Mouse (Mus musculus) myocyte (in vitro differentiated cells): ENCODE measurements around the gene Otud1. TPM values are rescaled to one million over a fixed set of nuclear protein-coding genes. Genes with fewer than 3 reads are reported as not detected.

Experiments
- H3K27me3 ChIP-seq: one replicate; pipeline ENCODE4 v1.6.1; 2011; ENCODE audit not compliant: control insufficient read depth, insufficient read depth, insufficient read length
- H3K36me3 ChIP-seq: one replicate; pipeline ENCODE4 v1.6.1; 2011; ENCODE audit not compliant: control insufficient read depth, insufficient read depth
- H3K4me2 ChIP-seq: one replicate; pipeline ENCODE4 v1.6.1; 2011; ENCODE audit warnings: low read depth, control low read depth
- H3K4me3 ChIP-seq: one replicate; pipeline ENCODE4 v1.5.1; 2011; ENCODE audit warnings: mild to moderate bottlenecking, control low read depth, moderate library complexity
- H3K79me2 ChIP-seq: one replicate; pipeline ENCODE4 v1.6.1; 2011; ENCODE audit not compliant: control insufficient read depth, insufficient read depth
- H3ac ChIP-seq: one replicate; pipeline ENCODE4 v1.6.1; 2011; ENCODE audit not compliant: control insufficient read depth, insufficient read length
- CEBPB ChIP-seq: IDR thresholded peaks from 2 replicates; pipeline ENCODE4 v1.6.1; 2011; ENCODE audit warnings: mild to moderate bottlenecking, moderate library complexity; ENCODE audit not compliant: poor library complexity, insufficient read depth, severe bottlenecking
- E2F4 ChIP-seq: IDR thresholded peaks from one replicate; pipeline ENCODE4 v1.6.1; 2011; ENCODE audit warnings: mild to moderate bottlenecking, control low read depth, moderate library complexity; ENCODE audit not compliant: insufficient read depth
- MAX ChIP-seq: IDR thresholded peaks from one replicate; pipeline ENCODE4 v1.6.1; 2011; ENCODE audit warnings: low read depth, mild to moderate bottlenecking, control low read depth
- MYOD1 ChIP-seq, 3 experiments: IDR thresholded peaks; one replicate each; pipeline ENCODE4 v1.6.1; 2011; ENCODE audit warnings: control low read depth in 2 of 3, low read depth in 2 of 3, mild to moderate bottlenecking in 2 of 3, moderate library complexity in 1 of 3; ENCODE audit not compliant: insufficient read length in 2 of 3, control insufficient read depth in 1 of 3
- MYOG ChIP-seq, 3 experiments: IDR thresholded peaks; one replicate each; pipeline ENCODE4 v1.6.1; 2011; ENCODE audit warnings: control low read depth in 2 of 3, low read depth in 2 of 3, mild to moderate bottlenecking in 2 of 3; ENCODE audit not compliant: insufficient read length in 2 of 3, control insufficient read depth in 1 of 3, insufficient read depth in 1 of 3
- POLR2A ChIP-seq: IDR thresholded peaks from one replicate; pipeline ENCODE4 v1.6.1; 2011; ENCODE audit warnings: low read depth, mild to moderate bottlenecking, control low read depth, moderate library complexity; ENCODE audit not compliant: insufficient read length
- POLR2AphosphoS2 ChIP-seq: IDR thresholded peaks from one replicate; pipeline ENCODE4 v1.6.1; 2011; ENCODE audit warnings: low read depth, control low read depth; ENCODE audit not compliant: insufficient read length
- REST ChIP-seq: IDR thresholded peaks from one replicate; pipeline ENCODE4 v1.6.1; 2011; ENCODE audit warnings: mild to moderate bottlenecking, control low read depth, moderate library complexity; ENCODE audit not compliant: insufficient read depth, insufficient read length
- SRF ChIP-seq: IDR thresholded peaks from one replicate; pipeline ENCODE4 v1.6.1; 2011; ENCODE audit warnings: low read depth; ENCODE audit not compliant: control insufficient read depth, insufficient read length
- TCF12 ChIP-seq: IDR thresholded peaks from one replicate; pipeline ENCODE4 v1.6.1; 2011; ENCODE audit warnings: mild to moderate bottlenecking, control low read depth; ENCODE audit not compliant: poor library complexity, insufficient read depth, severe bottlenecking
- TCF3 ChIP-seq: IDR thresholded peaks from one replicate; pipeline ENCODE4 v1.6.1; 2011; ENCODE audit warnings: low read depth, control low read depth; ENCODE audit not compliant: insufficient read length
- USF1 ChIP-seq: IDR thresholded peaks from one replicate; pipeline ENCODE4 v1.6.1; 2011; ENCODE audit warnings: low read depth, mild to moderate bottlenecking, control low read depth, moderate library complexity
- polyA plus RNA-seq: library from polyadenylated mRNA; unstranded; fragments of >200 nt; fragmentation: generic; extraction: Trizol; gene quantifications from one replicate; pipeline ENCODE4 v1.2.1, GENCODE M21; 2012; ENCODE audit warnings: missing spikeins

Otud1 gene
- polyA plus RNA-seq, 1 experiment = 3.5 TPM

DNA sequence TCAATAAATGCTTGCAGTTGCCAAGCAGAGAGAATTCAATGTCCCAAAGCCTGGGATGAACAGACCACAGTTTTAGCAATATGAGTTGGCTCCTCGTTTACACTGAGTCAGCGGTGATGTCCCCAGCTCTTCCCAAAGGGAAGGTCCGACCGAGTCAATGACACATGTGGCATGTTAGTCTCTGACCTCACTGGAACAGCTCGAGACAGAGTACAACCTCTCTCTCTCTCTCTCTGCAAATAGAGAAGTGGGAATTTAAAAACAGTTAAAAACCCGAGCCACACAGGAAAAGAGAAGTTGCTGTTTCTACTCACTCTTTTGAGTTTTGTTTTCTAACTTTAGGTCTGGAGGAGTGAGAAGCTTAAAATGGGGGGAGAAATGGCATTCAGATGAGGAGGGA is 30.5 kb upstream of the Otud1 start:
- TF ChIP-seq POLR2A (no peak), POLR2AphosphoS2 (no peak), CEBPB (no peak), SRF (no peak), TCF12 (no peak), TCF3 (no peak), E2F4 (no peak)
- Histone ChIP-seq H3ac (no peak overlapping the region), H3K4me3 (no peak overlapping the region), H3K27me3 (no peaks in the 10 kb centered on the region), H3K79me2 (no peaks in the 10 kb centered on the region), H3K36me3 (no peaks in the 10 kb centered on the region), H3K4me2 (no peak overlapping the region)

DNA sequence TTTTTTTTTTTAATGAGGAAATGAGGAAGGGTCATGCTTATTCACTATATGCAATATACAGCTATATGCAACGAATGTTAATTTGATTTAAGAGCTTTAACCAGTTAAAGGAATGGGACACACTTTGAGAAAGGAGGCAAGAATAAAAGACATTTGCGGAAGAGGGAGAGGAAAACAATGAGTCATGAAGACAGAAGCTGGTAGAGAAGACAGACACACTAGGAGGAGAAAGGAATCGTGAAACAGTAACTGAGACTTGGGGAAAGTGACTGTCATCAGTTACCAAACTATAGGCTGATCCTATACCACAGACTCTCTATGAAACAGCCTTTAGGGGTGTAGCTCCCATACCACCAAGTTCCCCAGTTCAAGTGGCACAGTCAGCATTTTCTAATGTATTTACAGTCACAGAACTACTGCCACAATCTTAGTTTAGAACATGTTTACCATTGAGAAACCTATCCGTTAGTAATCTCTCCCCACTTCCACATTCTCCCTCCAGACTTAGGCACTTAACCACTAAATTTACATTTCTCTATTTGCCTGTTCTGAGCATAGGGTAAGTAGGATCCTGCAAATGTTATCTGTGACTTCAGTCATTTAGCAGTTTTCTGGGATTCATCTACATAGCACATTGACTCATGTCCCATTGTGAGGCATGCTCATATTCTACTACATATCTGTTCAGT is 29.5 kb upstream of the Otud1 start:
- Histone ChIP-seq H3K4me2 (no peak overlapping the region), H3K4me3 (no peak overlapping the region), H3K27me3 (no peaks in the 10 kb centered on the region), H3ac (no peak overlapping the region), H3K36me3 (no peaks in the 10 kb centered on the region), H3K79me2 (no peaks in the 10 kb centered on the region)
- no peak for TF ChIP-seq TCF12

DNA sequence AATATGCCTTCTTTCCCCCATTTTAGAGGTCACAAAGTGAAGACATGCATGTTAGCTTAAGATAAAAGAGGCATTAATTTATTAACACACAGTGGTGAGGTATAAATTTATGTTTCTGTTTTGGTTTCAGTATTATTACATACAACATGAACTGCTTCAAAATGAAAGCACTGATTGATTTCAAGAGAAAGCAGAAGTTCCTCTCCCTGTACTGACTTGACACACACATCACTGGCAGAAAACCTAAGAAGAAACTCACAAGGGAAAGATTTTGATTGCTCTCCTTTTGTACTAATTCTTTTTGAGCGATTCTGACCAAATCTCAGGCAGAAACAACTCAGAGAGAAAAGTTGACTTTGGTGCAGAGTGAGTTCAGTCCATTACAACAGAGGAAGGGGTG is 27.0 kb upstream of the Otud1 start:
- Histone ChIP-seq H3K79me2 (no peaks in the 10 kb centered on the region), H3ac (no peak overlapping the region), H3K4me3 (no peak overlapping the region), H3K27me3 (no peaks in the 10 kb centered on the region), H3K36me3 (no peaks in the 10 kb centered on the region), H3K4me2 (no peak overlapping the region)
- no peak for TF ChIP-seq TCF12
- no peak for TF ChIP-seq POLR2A
- no peak for TF ChIP-seq CEBPB
- no peak for TF ChIP-seq TCF3
- no peak for TF ChIP-seq REST
- no peak for TF ChIP-seq MAX
- no peak for TF ChIP-seq POLR2AphosphoS2
- TF ChIP-seq USF1 = no peak
- TF ChIP-seq E2F4 = no peak
- TF ChIP-seq MYOD1 (IDR thresholded peaks at IDR 0.05; ENCODE audit: control insufficient read depth in 1 of 3, insufficient read length in 2 of 3, low read depth in 2 of 3) = no peak
- no peak for TF ChIP-seq SRF
- TF ChIP-seq MYOG (IDR thresholded peaks at IDR 0.05; ENCODE audit: control insufficient read depth in 1 of 3, insufficient read depth in 1 of 3, insufficient read length in 2 of 3, low read depth in 2 of 3) = no peak

DNA sequence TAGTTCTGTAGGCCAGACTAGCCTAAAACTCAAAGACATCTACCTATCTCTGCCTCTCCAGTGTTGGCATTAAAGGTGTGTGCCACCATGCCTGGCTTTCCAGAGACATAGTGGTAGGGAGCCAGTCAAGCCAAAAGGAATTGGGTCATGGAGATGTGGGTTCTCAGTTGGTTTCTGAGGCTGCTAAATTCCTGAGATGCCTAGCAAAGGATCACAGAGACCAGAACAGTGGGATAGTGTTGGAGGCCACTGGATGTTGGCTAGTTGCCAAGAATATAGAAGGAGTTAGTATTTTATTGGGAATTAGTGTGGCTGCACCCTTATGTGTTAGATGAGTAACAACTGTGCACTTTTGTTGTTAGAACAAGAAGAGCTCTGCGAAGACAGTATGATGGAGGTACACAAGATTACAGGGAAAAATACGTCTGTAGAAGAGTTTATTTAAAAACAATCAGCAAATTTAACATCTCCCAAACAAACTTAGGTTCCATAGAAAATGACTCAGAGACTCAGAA is 24.1 kb upstream of the Otud1 start:
- no peak for TF ChIP-seq USF1
- no peak for TF ChIP-seq POLR2AphosphoS2
- TF ChIP-seq MAX = no peak
- TF ChIP-seq E2F4 = no peak
- no peak for TF ChIP-seq CEBPB
- no peak for TF ChIP-seq TCF3
- TF ChIP-seq REST = no peak
- no peak for TF ChIP-seq MYOG (IDR thresholded peaks at IDR 0.05; ENCODE audit: control insufficient read depth in 1 of 3, insufficient read depth in 1 of 3, insufficient read length in 2 of 3, low read depth in 2 of 3)
- TF ChIP-seq MYOD1 (IDR thresholded peaks at IDR 0.05; ENCODE audit: control insufficient read depth in 1 of 3, insufficient read length in 2 of 3, low read depth in 2 of 3) = no peak
- TF ChIP-seq TCF12 = no peak
- no peak for TF ChIP-seq SRF
- TF ChIP-seq POLR2A = no peak
- no peak overlapping the region for H3ac ChIP-seq
- H3K36me3 ChIP-seq = no peaks in the 10 kb centered on the region
- no peaks in the 10 kb centered on the region for H3K27me3 ChIP-seq
- H3K79me2 ChIP-seq = no peaks in the 10 kb centered on the region
- H3K4me3 ChIP-seq = no peak overlapping the region
- no peak overlapping the region for H3K4me2 ChIP-seq

DNA sequence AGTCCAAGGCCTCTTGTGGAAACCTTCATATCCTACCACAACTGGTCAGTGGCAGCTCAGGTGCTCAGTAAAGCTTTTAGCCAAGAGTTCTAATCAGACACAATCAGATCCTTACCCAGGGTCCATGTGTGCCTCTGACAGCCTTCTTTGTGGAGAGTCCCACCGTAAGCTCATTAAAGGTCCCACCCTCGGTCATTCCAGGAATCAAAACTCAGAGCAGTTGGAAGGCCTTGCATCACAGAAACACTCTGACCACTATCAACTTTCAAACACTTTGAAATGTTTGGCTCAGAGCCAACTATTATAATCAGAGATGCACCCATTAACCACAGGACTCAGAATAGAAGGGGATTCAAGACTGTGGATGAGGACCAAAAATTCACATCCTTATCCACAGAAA is 12.4 kb upstream of the Otud1 start:
- no peaks in the 10 kb centered on the region for H3K36me3 ChIP-seq
- H3K79me2 ChIP-seq = no peaks in the 10 kb centered on the region
- TF ChIP-seq REST (no peak), SRF (no peak), TCF12 (no peak), POLR2AphosphoS2 (no peak), CEBPB (no peak), MYOG (IDR thresholded peaks at IDR 0.05; ENCODE audit: control insufficient read depth in 1 of 3, insufficient read depth in 1 of 3, insufficient read length in 2 of 3, low read depth in 2 of 3) (no peak), E2F4 (no peak), POLR2A (no peak)
- no peak overlapping the region for H3K4me3 ChIP-seq
- H3K27me3 ChIP-seq = no peaks in the 10 kb centered on the region
- H3ac ChIP-seq = no peak overlapping the region
- no peak overlapping the region for H3K4me2 ChIP-seq
